Mouse (Mus musculus): Measurements from ENCODE around the gene Foxq1.
A peak's percentile ranks its signal among the peaks of the same experiment; 100 is the strongest.

The Foxq1 gene

GRCm38 (mm10) chr13:31572806-31573508 is 17.0 kb downstream of the Foxq1 start:
- no peak for DNase-seq

- no peak for DNase-seq
Observed at GRCm38 (mm10) chr13:31574627-31575026, 18.7 kb downstream of the Foxq1 start.

GRCm38 (mm10) chr13:31576696-31577095 is 20.8 kb downstream of the Foxq1 start:
- no peak for DNase-seq

- DNase-seq, result peak; percentile 32
Observed at GRCm38 (mm10) chr13:31577576-31577975, 21.6 kb downstream of the Foxq1 start.

GRCm38 (mm10) chr13:31578389-31578788 is 22.5 kb downstream of the Foxq1 start:
- peak; percentile 46 for DNase-seq

DNA sequence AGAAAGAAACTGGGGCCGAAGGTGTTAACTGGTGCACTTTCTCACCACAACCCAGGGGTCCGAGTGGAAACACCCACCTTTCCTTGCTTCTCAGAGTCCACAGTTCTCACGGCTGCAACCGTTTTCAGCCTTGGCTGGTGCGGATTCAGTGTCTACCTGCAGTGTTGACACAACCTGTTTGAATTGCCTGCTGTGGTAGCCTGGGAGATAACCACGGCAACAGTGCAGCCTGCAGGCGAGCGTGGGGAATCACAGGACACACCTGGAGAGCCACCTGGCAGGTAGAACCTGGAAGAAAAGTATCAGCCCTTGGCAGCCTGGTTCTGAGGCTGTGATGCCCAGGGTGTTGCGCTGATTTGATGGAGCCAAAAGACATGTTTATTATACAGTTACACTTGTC is 23.9 kb downstream of the Foxq1 start:
- peak; percentile 55 for DNase-seq

GRCm38 (mm10) chr13:31587341-31587740 is 31.4 kb downstream of the Foxq1 start:
- DNase-seq, result peak; percentile 66

DNA sequence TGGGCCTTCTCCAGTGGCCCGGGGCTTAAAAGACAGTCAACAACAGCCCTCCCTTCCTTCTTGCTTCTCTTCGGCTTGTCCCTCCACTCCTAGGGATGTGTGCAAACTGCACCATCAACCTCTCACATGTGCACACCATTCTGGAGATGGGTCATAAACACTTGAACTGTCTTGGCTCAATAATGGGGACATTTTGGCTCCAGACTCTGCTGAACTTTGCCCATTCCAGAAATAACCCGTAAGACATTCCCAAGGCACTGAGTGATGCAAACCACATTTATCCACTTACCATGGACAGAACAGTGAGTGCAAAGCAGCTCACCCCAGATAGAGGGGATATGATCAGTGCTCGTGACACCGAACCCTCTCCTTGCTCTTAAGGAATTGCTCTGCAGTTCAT is 43.6 kb downstream of the Foxq1 start:
- peak; percentile 42 for DNase-seq

GRCm38 (mm10) chr13:31603964-31604363 is 48.0 kb downstream of the Foxq1 start:
- DNase-seq, result no peak
